Mouse (Mus musculus) midbrain, postnatal 0 days (tissue): ENCODE data around the gene Pakap. TPM values are rescaled to one million over a fixed set of nuclear protein-coding genes. Genes with fewer than 3 reads are reported as not detected.

Source experiments
- ATAC-seq: fragments of 200-750 bp; cut with Nextera tagmentation; 2 replicates; pipeline ENCODE4 v1.8.0; 2017; ENCODE audit warnings: moderate number of reproducible peaks, mild to moderate bottlenecking, moderate TSS enrichment, moderate library complexity; ENCODE audit not compliant: low FRiP score
- DNase-seq: peaks from one replicate; pipeline ENCODE4 v3.0.0-alpha.2; 2015; ENCODE audit warnings: low spot score
- H3K27ac ChIP-seq: fragments of 300-500 bp; sonication (generic); 2 replicates; pipeline ENCODE4 v1.5.1; 2014; ENCODE audit warnings: low read depth, mild to moderate bottlenecking, low read length, mixed read lengths
- H3K27me3 ChIP-seq: fragments of 300-500 bp; sonication (generic); 2 replicates; pipeline ENCODE4 v1.6.1; 2014; ENCODE audit warnings: low read length, control low read depth, mixed read lengths; ENCODE audit not compliant: insufficient read depth
- H3K36me3 ChIP-seq: fragments of 300-500 bp; sonication (generic); 2 replicates; pipeline ENCODE4 v1.6.1; 2014; ENCODE audit warnings: low read length, control low read depth, mixed read lengths; ENCODE audit not compliant: insufficient read depth
- H3K4me1 ChIP-seq: fragments of 300-500 bp; sonication (generic); 2 replicates; pipeline ENCODE4 v1.6.1; 2014; ENCODE audit warnings: mild to moderate bottlenecking, control low read depth, antibody characterized with exemption, low read length, mixed read lengths; ENCODE audit not compliant: insufficient read depth
- H3K4me2 ChIP-seq: fragments of 300-500 bp; sonication (generic); 2 replicates; pipeline ENCODE4 v1.6.1; 2014; ENCODE audit warnings: low read depth, mild to moderate bottlenecking, low read length, mixed read lengths; ENCODE audit not compliant: poor library complexity, severe bottlenecking
- H3K4me3 ChIP-seq: fragments of 300-500 bp; sonication (generic); 2 replicates; pipeline ENCODE4 v1.5.1; 2014; ENCODE audit warnings: low read depth, mild to moderate bottlenecking, low read length, moderate library complexity
- H3K9ac ChIP-seq: fragments of 300-500 bp; sonication (generic); replicated peaks from 2 replicates; pipeline ENCODE4 v1.6.1; 2014; ENCODE audit warnings: mild to moderate bottlenecking, low read length, moderate library complexity, mixed read lengths; ENCODE audit not compliant: poor library complexity, severe bottlenecking
- H3K9me3 ChIP-seq: fragments of 300-500 bp; sonication (generic); 2 replicates; pipeline ENCODE4 v1.6.1; 2016; ENCODE audit warnings: low read length, control low read depth
- CTCF ChIP-seq: IDR thresholded peaks from 2 replicates; pipeline ENCODE4 v1.5.1; 2016; ENCODE audit warnings: antibody characterized with exemption, mild to moderate bottlenecking
- WGBS: fragments of 180-500 bp; shearing (Covaris S2); extraction: QIAGEN DNeasy Blood & Tissue Kit; methylation state at CpG from one replicate; pipeline ENCODE4 v1.1.7; 2014; 5-methylcytosine and 5-hydroxymethylcytosine counted together
- polyA plus RNA-seq: library from polyadenylated mRNA; unstranded; fragments of >200 nt; fragmentation: Nextera tagmentation; extraction: Ambion mirVana; gene quantifications from 2 replicates; pipeline ENCODE4 v1.2.1, GENCODE M21; 2015
- total RNA-seq: library from RNA; depleted of rRNA; stranded (reverse); fragments of >200 nt; gene quantifications from 2 replicates; pipeline ENCODE4 v1.2.3, GENCODE M21; 2014

The Pakap gene
- total and polyA plus RNA-seq, 2 experiments from 2014 or later: 8.4 to 13.5 TPM

- Histone ChIP-seq H3K27me3 (no peaks in the 10 kb centered on the region), H3K4me1 (no peaks in the 10 kb centered on the region), H3K9ac (no peak overlapping the region), H3K4me2 (no peak overlapping the region), H3K36me3 (no peaks in the 10 kb centered on the region), H3K9me3 (no peaks in the 10 kb centered on the region), H3K27ac (no peak overlapping the region), H3K4me3 (no peak overlapping the region)
- DNase-seq (no peak), ATAC-seq (no peak)
- no peak for TF ChIP-seq CTCF
- 89% methylated on average over 3 of the region's 3 CpGs for WGBS
These were observed 234.4 kb downstream of the Pakap start for GRCm38 (mm10) chr4:57802411-57802810.

- Histone ChIP-seq H3K27me3 (no peaks in the 10 kb centered on the region), H3K36me3 (no peaks in the 10 kb centered on the region), H3K9me3 (no peaks in the 10 kb centered on the region), H3K27ac (no peak overlapping the region), H3K9ac (no peak overlapping the region), H3K4me1 (no peaks in the 10 kb centered on the region), H3K4me3 (no peak overlapping the region), H3K4me2 (no peak overlapping the region)
- no peak for DNase-seq
- 80% methylated on average over 6 of the region's 6 CpGs for WGBS
- no peak for ATAC-seq
- no peak for TF ChIP-seq CTCF
These were observed 236.9 kb downstream of the Pakap start for GRCm38 (mm10) chr4:57804902-57805301.

- ATAC-seq (no peak), DNase-seq (no peak)
- no peaks in the 10 kb centered on the region for H3K36me3 ChIP-seq
- no peaks in the 10 kb centered on the region for H3K4me1 ChIP-seq
- no peak overlapping the region for H3K4me3 ChIP-seq
- H3K9me3 ChIP-seq: no peaks in the 10 kb centered on the region
- H3K4me2 ChIP-seq: no peak overlapping the region
- no peak overlapping the region for H3K9ac ChIP-seq
- 87% methylated on average over 4 of the region's 4 CpGs for WGBS
- no peak for TF ChIP-seq CTCF
- no peaks in the 10 kb centered on the region for H3K27me3 ChIP-seq
- no peak overlapping the region for H3K27ac ChIP-seq
These were observed 241.5 kb downstream of the Pakap start for GRCm38 (mm10) chr4:57809449-57809848.

GRCm38 (mm10) chr4:57812075-57812474 is 244.1 kb downstream of the Pakap start:
- ATAC-seq (no peak), DNase-seq (no peak)
- Histone ChIP-seq H3K36me3 (no peaks in the 10 kb centered on the region), H3K27me3 (no peaks in the 10 kb centered on the region), H3K27ac (no peak overlapping the region), H3K4me3 (no peak overlapping the region), H3K4me1 (no peaks in the 10 kb centered on the region), H3K9ac (no peak overlapping the region), H3K4me2 (no peak overlapping the region), H3K9me3 (no peaks in the 10 kb centered on the region)
- 78% methylated on average over 1 of the region's 1 CpGs for WGBS
- no peak for TF ChIP-seq CTCF

- DNase-seq (peak; percentile 37), ATAC-seq (no peak)
- no peaks in the 10 kb centered on the region for H3K27me3 ChIP-seq
- no peak overlapping the region for H3K4me2 ChIP-seq
- no peak overlapping the region for H3K4me3 ChIP-seq
- no peaks in the 10 kb centered on the region for H3K4me1 ChIP-seq
- H3K9me3 ChIP-seq: no peaks in the 10 kb centered on the region
- no peak overlapping the region for H3K27ac ChIP-seq
- 64% methylated on average over 7 of the region's 7 CpGs for WGBS
- H3K36me3 ChIP-seq: no peaks in the 10 kb centered on the region
- H3K9ac ChIP-seq: no peak overlapping the region
- no peak for TF ChIP-seq CTCF
These were observed 245.1 kb downstream of the Pakap start for GRCm38 (mm10) chr4:57812916-57813575.

GRCm38 (mm10) chr4:57813576-57813945 is 245.6 kb downstream of the Pakap start:
- ATAC-seq: no peak

More at GRCm38 (mm10) chr4:57813576-57813945, 245.6 kb downstream of the Pakap start:
- 90% methylated on average over 4 of the region's 4 CpGs for WGBS
- TF ChIP-seq CTCF: no peak
- Histone ChIP-seq H3K36me3 (no peaks in the 10 kb centered on the region), H3K4me2 (no peak overlapping the region), H3K9me3 (no peaks in the 10 kb centered on the region), H3K9ac (no peak overlapping the region), H3K4me3 (no peak overlapping the region), H3K27ac (no peak overlapping the region), H3K4me1 (no peaks in the 10 kb centered on the region), H3K27me3 (no peaks in the 10 kb centered on the region)
- DNase-seq: no peak
